Mouse (Mus musculus) megakaryocyte, embryonic 14.5 days (primary cell): ENCODE measurements around the gene Dgkq. TPM values are rescaled to one million over a fixed set of nuclear protein-coding genes. Genes with fewer than 3 reads are reported as not detected.

Experiments
- H3K27me3 ChIP-seq: replicated peaks from 2 replicates; pipeline ENCODE3; 2012; ENCODE audit warnings: inconsistent platforms
- H3K36me3 ChIP-seq: replicated peaks from 2 replicates; pipeline ENCODE3; 2012; ENCODE audit warnings: low read length, inconsistent platforms, mixed read lengths
- H3K4me1 ChIP-seq: 2 replicates; pipeline ENCODE4 v1.6.1; 2012; ENCODE audit warnings: inconsistent platforms
- H3K4me3 ChIP-seq: replicated peaks from 2 replicates; pipeline ENCODE3; 2012; ENCODE audit warnings: moderate library complexity, mild to moderate bottlenecking, inconsistent platforms
- H3K9me3 ChIP-seq: 2 replicates; pipeline ENCODE4 v1.6.1; 2012; ENCODE audit warnings: inconsistent platforms
- FLI1 ChIP-seq: IDR thresholded peaks from 2 replicates; pipeline ENCODE4 v1.6.1; 2012; ENCODE audit warnings: low read length, inconsistent platforms, mixed read lengths
- GATA1 ChIP-seq: IDR thresholded peaks from 3 replicates; pipeline ENCODE4 v1.6.1; 2012; ENCODE audit warnings: mixed read lengths, low read length, inconsistent platforms, borderline replicate concordance
- polyA plus RNA-seq: library from polyadenylated mRNA; stranded (reverse); fragments of >175 nt; gene quantifications from 2 replicates; pipeline ENCODE4 v1.2.3, GENCODE M21; 2012; ENCODE audit warnings: low replicate concordance; ENCODE audit not compliant: insufficient read depth

The Dgkq gene
- polyA plus RNA-seq, 1 experiment, result 0.74 TPM

- H3K9me3 ChIP-seq, result no peaks in the 10 kb centered on the region
- H3K4me3 ChIP-seq, result no peak overlapping the region
- H3K4me1 ChIP-seq, result no peaks in the 10 kb centered on the region; the same call in 1 of the 2 replicates
- H3K36me3 ChIP-seq, result no peaks in the 10 kb centered on the region
- TF ChIP-seq GATA1 (no peak), FLI1 (no peak)
- H3K27me3 ChIP-seq, result peaks cover 54% of the 10 kb centered on the region
Measured at GRCm38 (mm10) chr5:108703754-108704626, 34.5 kb upstream of the Dgkq start.

- no peak overlapping the region for H3K4me3 ChIP-seq
- peaks cover under 1% of the 10 kb centered on the region; the same call in 1 of the 2 replicates for H3K4me1 ChIP-seq
- TF ChIP-seq GATA1, result no peak
- TF ChIP-seq FLI1, result no peak
- H3K9me3 ChIP-seq, result no peaks in the 10 kb centered on the region
- no peaks in the 10 kb centered on the region for H3K36me3 ChIP-seq
- peaks cover 66% of the 10 kb centered on the region for H3K27me3 ChIP-seq
Measured at GRCm38 (mm10) chr5:108701341-108702021, 32.0 kb upstream of the Dgkq start.

- no peaks in the 10 kb centered on the region for H3K36me3 ChIP-seq
- no peaks in the 10 kb centered on the region for H3K9me3 ChIP-seq
- no peak overlapping the region for H3K4me3 ChIP-seq
- TF ChIP-seq GATA1 (no peak), FLI1 (no peak)
- H3K27me3 ChIP-seq, result peaks cover 74% of the 10 kb centered on the region
- H3K4me1 ChIP-seq, result peaks cover 11% of the 10 kb centered on the region; the same call in 1 of the 2 replicates
Measured at GRCm38 (mm10) chr5:108700346-108700745, 30.9 kb upstream of the Dgkq start.

GRCm38 (mm10) chr5:108697341-108697753, 27.9 kb upstream of the Dgkq start:
- Histone ChIP-seq H3K27me3 (peaks cover 88% of the 10 kb centered on the region), H3K9me3 (no peaks in the 10 kb centered on the region), H3K4me1 (peaks cover 37% of the 10 kb centered on the region), H3K36me3 (no peaks in the 10 kb centered on the region), H3K4me3 (no peak overlapping the region)
- TF ChIP-seq FLI1 (no peak), GATA1 (no peak)

DNA sequence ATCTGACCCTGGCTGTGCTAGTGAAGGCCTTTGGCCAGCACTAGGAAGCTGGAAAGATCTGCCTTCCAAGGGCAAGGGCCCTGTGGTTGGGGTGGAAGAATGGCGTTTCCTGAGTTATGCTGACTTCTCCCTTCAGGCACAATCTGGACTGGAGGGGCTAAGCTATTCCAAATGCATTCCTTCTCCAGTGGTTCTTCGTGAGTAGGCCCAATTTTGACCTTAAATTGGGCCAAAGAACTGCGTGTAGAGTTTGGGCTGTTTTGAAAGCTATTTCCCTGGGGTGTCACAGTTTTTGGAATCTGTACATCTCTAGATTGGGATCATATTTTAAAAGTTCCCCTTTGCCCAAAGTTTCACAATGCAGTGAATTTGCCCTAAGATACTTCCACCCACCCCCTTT, 27.1 kb upstream of the Dgkq start:
- no peak overlapping the region for H3K4me3 ChIP-seq
- H3K4me1 ChIP-seq, result peaks cover 45% of the 10 kb centered on the region
- no peak for TF ChIP-seq GATA1
- no peak for TF ChIP-seq FLI1
- peaks cover 83% of the 10 kb centered on the region for H3K27me3 ChIP-seq
- no peaks in the 10 kb centered on the region for H3K9me3 ChIP-seq
- no peaks in the 10 kb centered on the region for H3K36me3 ChIP-seq

- H3K4me3 ChIP-seq, result no peak overlapping the region
- H3K4me1 ChIP-seq, result peaks cover 48% of the 10 kb centered on the region
- H3K36me3 ChIP-seq, result no peaks in the 10 kb centered on the region
- no peaks in the 10 kb centered on the region for H3K9me3 ChIP-seq
- H3K27me3 ChIP-seq, result peaks cover 78% of the 10 kb centered on the region
- TF ChIP-seq FLI1, result no peak
- TF ChIP-seq GATA1, result no peak
Measured at GRCm38 (mm10) chr5:108695861-108696260, 26.4 kb upstream of the Dgkq start.

DNA sequence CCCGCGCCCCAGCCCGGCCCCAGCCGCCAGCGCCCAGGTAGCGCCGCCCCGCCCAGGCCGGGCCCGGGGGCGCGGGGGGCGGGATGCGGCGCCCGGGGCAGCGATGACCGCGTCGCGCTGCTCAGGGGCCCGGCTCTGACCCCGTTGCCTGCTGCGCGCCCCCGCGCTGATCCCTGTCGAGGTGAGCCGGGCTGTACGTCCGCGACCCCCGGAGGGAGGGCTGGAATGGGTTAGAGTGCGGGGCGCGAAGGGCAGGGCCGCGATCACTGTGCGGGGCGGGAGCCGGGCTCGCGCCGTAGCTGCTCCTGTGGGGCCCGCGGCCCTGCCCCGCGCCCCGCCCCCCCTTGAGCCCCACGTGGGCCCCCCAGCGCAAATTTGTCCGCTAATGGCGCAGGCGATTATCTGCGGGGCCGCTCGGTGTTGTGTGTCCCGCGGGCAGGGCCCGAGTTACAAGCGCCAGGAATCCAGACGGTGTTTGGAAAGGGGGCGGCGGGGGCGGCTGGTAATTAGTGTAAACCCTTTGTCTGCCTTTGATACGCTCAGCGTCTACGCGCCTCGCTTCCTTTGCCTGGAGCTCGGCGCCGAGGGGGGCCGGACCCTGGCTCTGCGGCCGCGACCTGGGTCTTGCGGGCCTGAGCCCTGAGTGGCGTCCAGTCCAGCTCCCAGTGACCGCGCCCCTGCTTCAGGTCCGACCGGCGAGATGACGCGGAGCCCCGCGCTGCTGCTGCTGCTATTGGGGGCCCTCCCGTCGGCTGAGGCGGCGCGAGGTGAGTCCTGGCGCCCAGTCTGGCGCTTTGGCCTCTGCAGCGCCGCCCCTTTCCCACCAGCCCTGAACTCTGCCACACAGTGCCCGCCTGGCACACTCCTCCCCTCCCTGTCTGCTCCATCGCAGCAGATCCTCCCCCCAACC, 25.1 kb upstream of the Dgkq start:
- peak overlapping the region; percentile 91 for H3K4me3 ChIP-seq
- H3K4me1 ChIP-seq, result peaks cover 48% of the 10 kb centered on the region
- H3K36me3 ChIP-seq, result no peaks in the 10 kb centered on the region
- no peaks in the 10 kb centered on the region for H3K9me3 ChIP-seq
- no peak for TF ChIP-seq GATA1
- no peak for TF ChIP-seq FLI1
- H3K27me3 ChIP-seq, result peaks cover 68% of the 10 kb centered on the region

DNA sequence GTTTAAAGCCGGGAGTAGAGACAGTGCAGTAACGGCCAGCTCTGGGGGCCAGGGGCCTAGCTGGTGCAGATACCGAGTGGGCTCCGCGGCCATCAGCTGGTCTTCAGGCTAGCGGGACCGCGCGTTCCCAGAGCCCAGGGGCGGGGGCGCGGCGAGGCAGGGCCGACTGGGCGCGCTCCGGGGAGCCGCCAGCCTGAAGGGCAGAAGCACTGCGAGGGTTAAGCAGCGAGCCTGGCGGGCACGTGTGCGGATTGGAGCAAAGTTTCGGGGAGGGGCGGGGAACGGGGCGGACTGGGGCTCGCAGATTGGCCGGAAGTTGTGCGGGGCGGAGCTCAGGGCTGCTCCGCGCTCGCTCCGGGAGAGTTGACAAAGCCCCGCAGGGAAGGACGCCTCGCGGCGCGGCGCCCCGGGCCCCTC, 24.4 kb upstream of the Dgkq start:
- peaks cover 48% of the 10 kb centered on the region for H3K4me1 ChIP-seq

GRCm38 (mm10) chr5:108692271-108692670, 22.8 kb upstream of the Dgkq start, which contains the start of gene Fgfrl1:
Gene Fgfrl1, plus strand, starts transcription at chr5:108692382.
- Histone ChIP-seq H3K4me1 (peaks cover 48% of the 10 kb centered on the region), H3K9me3 (no peaks in the 10 kb centered on the region), H3K36me3 (no peaks in the 10 kb centered on the region), H3K27me3 (peaks cover 55% of the 10 kb centered on the region), H3K4me3 (peak within 1 kb of the TSS; percentile 91)
- no peak for TF ChIP-seq FLI1
- TF ChIP-seq GATA1, result no peak

More for the DNA sequence above, 24.4 kb upstream of the Dgkq start:
- Histone ChIP-seq H3K27me3 (peaks cover 66% of the 10 kb centered on the region), H3K36me3 (no peaks in the 10 kb centered on the region), H3K9me3 (no peaks in the 10 kb centered on the region), H3K4me3 (peak overlapping the region; percentile 91)
- TF ChIP-seq FLI1 (no peak), GATA1 (no peak)
